Mouse (Mus musculus) layer of hippocampus, adult 8-10 months (tissue): Measurements from ENCODE around the gene Acacb. TPM values are rescaled to one million over a fixed set of nuclear protein-coding genes. Genes with fewer than 3 reads are reported as not detected.
A peak's percentile ranks its signal among the peaks of the same experiment; 100 is the strongest.

Source experiments
- DNase-seq, 2 experiments: peaks; one replicate each; pipeline ENCODE4 v3.0.0; 2022; ENCODE audit warnings: low spot score in 2 of 2
- total RNA-seq, 4 experiments: library from RNA; stranded (reverse); gene quantifications; 2 replicates each; pipeline ENCODE4 v1.2.4; 2022

The Acacb gene
- total RNA-seq, 4 experiments from 2014 or later: 6.1 to 7.4 (median 6.6) TPM

DNA sequence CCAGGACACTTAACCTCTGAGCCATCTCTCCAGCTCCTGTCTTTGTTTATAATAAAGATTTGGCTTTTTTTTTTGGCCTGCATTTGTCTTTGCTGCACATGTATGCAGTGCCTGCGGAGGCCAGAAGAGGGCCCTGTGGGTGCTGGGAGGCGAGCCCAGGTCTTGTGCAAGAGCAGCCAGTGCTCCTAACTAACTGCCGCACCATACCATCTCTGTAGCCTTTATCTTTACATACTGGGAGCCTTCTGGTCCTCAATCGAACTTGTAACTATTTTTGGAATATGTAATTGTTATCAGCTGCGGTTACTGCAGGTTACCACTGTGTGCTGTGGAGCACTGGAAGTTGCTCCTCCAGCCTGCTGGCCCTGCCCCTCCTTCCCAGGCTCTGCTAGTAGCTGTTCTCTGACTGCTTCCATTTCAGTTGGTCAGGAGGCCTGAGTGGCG is 12.2 kb upstream of the Acacb start:
- no peak for DNase-seq

DNA sequence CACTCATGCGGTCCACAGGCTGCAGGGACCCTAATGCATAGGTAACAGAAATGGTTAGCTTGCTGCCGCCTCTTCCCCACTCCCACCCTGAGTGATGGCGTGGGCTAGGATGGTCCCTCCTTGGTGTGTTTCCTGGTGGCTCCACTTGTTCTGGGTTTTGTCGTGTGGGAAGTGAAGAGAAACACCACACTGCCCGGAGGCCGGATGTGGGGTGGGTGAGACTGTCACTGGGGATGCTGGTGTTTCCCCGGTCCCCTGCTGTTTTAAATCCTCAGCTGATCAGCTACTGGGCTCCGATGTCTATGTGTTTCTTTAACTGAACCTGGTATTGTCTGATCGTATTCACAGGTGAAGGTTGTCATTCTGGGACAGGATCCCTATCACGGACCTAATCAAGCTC is 10.8 kb upstream of the Acacb start:
- no peak for DNase-seq

DNA sequence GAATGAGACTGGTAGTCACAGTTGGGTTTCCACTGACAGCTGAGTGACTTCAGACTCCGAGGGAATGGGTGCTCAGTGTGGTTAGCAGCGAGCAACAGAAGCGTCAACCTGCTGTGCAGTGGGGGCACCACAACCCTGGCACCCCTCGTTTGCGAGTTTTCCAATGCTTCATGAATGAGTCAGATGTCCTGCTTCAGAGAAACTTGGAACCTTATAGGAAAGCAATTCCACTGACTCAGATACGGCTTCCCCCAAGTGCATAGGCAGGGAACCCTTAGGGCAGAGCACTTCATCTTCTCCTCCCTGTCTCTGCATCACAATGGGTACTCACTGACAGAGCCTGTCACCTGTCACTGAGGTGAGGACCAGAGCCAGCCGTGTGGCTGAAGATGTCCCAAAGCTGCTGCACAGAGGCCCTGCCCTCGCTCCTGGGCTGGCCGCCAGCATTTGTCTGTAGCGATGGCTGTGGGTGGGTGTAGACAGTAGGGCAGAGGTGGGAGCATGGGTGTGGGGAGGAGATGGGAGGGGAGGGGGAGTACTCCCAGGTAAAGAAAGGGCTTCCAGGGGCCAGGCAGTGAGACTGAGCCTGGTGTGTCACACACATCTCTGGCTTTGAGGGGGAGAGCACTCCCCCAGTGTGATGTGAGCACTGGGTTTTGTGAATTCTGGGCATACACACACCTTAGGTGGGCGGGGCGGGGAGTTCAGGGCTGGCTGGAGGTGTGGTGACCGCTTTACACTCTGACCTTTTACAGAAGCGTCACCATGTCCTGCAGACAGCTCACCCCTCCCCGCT is 8.7 kb upstream of the Acacb start:
- no peak for DNase-seq

DNA sequence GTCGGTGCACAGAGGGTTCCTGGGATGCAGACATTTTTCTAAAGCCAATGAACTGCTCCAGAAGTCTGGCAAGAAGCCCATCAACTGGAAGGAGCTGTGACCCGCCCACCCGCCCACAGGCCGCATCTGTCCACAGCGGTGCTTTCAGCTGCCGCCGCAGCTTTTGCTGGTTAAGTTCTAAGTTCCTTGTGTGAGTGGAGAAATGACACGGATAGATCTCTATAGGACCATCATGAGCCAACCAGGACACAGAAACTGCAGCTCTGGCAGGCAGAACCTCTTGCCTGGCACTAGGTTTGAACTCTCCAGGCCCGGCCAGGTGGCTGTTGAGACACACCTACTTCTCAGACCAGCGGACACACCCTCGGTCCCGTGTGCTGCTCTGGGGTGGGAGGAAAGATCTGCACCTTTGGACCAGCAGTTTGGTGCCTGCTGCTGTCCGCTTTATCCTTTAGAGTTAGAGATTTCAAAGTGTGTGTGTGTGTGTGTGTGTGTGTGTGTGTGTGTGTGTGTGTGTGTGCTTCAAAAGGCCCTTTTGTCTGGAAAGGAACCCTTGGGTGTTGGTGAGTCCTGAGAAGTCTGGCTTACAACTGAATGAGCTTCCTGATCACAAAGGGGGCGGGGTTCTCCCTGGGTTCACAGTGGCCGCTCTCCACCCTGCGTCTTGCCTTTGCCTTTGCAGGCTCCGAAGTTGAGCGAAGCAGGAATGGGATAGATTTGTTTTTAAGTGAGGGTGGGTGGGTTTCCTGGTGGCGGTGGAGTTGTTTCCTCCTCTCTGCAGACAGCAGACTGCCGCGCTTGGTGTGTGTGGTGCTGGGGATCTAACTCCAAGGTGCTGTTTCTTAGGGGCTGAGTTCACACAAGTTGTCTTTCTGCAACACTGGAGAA is 7.8 kb upstream of the Acacb start:
- no peak for DNase-seq

- peak; percentile 79 to 83 for DNase-seq
Measured at GRCm38 (mm10) chr5:114139175-114139574, 7.2 kb upstream of the Acacb start.

DNA sequence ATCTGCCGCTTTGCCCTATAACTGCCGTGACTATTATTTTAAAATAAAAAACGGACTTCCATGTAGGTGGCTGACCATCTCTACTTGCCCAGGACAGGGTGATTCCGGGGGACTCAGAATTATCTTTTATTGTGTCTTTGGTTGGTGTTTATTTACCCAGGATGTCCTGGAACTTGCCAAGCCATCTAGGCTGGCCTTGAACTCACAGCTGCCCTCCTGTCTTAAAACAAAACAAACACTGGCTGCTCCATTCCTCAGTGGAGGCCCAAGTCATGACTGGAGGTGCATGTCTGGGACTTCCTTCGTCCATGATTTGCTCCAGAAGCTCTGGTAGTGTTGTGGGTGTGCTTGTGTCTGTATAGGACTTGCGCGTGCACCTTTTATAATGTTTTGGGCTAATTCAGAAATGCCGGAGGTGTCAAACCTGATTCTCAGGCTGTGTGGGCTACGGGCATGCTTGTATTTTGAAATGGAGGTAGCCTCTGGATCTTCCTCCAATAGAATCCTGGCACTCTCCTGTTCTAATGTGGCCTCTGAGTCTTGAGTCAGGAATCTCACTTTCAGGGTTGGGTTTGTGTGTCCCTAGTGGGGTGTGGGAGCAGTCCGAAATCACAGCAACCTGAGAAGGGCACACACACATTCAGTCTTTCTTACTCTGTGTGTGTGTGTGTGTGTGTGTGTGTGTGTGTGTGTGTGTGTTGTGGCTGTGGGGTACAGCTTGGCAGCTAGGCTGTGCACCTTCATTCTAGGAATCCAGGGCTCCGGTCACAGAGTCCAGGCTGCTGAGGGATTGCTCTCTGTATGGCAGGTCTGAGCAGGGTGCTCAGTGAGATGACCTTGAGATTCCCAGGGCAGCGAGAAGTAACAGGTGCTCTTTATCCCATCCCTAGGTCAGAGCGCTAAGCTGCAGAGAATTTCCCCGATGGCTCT is 973 bp downstream of the Acacb start:
- DNase-seq: no peak

- no peak for DNase-seq
Measured at GRCm38 (mm10) chr5:114152359-114153092, 6.2 kb downstream of the Acacb start.

- no peak for DNase-seq
Measured at GRCm38 (mm10) chr5:114153490-114153889, 7.2 kb downstream of the Acacb start.

DNA sequence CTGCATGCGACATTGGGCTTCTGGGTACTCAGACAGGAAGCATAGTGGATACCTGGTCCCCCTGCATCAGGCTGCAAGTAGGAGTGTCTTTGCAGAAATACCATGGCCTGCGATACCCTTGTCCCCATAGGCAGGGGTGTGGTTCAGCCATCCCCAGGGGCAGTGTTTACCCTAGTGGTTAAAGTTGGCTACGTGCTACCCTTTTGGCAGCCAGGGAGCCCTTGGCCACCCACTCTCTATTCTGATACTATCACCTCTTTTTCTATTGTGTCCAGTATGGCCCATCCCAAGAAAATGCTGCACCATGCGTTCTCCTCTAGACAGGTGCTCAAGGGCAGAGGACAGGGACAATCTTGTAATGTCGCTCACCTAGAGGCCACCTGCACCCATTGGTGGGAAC is 8.4 kb downstream of the Acacb start:
- no peak for DNase-seq

DNA sequence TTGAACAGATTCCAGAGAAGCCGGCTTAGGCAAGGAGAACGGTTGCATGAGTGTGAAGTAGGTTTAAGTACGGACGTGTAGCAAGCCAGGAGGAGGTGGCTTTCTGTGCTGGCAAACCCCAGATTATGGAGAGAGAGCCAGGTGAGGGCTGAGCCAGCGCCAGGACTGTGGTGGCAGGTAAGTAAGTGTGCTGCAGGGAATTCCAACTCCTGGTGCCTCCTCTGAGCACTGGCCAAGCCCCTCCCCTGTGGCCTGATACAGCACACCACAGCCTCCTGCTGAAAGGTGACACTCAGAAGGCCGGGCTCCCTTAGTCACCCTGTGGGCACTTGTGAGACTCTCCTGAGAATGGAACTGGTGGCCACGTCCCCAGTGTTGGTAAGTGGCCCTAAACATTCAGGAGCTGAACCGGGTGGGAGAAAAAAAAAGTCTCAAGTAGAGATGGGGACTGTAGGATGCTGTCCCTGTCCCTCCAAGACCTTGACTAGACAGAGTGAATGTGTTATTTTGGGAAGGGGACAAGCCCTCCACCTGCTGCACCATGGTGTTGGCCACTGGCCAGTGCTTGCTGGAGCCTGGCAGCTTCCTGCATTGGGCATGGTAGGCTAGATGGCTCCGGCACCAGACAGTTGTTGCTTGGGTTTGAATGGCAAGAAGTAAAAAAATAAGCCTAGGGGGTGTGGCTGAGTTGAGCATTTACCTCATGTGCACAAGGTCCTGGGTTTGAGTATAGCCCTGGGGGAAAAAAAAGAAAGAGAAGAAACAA is 9.0 kb downstream of the Acacb start:
- no peak for DNase-seq

DNA sequence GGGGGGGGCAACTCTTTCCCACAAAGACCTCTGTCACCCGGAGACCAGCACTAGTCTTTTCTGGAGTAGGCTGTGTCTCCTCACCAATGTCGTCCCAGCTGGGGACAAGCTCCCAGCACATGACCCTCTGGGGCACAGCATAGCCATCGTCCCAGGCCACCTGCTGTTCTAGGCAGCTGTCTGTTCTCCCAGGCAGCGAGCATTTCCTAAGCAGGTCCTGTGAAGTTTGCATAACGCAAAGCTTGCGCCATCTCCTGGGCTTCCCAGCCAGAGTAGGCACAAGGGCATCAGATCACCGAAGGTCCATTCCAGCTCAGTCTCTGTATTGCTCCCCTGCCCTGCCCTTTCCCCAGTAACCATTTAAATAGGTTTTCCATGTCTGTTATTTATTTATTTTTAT is 10.9 kb downstream of the Acacb start:
- no peak for DNase-seq

DNA sequence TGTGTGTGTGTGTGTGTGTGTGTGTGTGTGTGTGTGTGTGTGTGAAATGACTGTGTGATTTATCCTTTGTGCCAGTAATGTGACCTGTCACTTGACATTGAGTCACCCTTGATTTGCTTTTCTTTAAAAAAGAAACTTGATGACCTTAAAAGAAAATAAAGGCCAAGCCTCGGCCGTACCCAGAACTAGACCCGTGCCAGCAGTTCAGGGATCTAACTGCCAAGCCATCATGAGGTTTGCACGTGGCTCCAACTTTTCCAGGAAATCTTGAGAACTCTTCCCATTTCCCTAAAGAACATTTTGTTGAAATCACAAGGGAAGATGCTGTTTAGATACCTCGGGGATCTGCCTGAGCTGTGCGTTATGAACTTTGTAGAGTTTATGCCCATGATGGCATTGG is 15.1 kb downstream of the Acacb start:
- no peak for DNase-seq

DNA sequence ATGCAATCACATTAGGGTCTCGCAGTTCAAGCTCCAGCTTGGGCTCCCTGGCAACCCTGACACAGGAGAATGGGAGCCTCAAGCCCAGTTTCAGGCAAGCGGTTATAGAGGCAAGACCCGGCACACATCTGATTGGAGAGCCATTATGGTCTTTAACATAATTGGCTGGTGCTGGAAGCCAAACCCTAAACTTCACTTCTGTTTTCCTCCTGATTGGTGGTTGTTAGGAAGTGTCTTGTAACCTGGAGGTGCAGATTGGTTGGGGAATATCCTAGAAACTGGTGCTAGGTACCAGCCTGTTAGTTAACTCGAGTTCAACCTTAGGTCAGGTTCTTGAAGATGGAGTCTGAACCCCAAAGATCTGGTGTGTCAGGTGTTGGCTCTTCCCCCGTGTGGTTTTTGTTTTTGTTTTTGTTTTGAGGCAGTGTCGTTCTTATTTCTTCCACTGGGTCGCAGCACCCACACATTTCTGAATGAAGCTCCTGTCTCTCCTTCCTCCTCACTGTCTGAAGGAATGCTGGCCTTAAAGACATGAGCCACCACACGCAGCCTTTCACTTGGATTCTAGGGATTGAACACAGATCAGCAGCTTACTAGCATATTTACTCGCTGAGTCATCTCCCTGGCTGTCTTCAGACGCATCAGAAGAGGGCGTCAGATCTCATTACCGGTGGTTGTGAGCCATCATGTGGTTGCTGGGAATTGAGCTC is 15.9 kb downstream of the Acacb start:
- DNase-seq: no peak

- peak; percentile 18 to 33 for DNase-seq
Measured at GRCm38 (mm10) chr5:114163117-114163696, 16.9 kb downstream of the Acacb start.

- no peak for DNase-seq
Measured at GRCm38 (mm10) chr5:114170345-114170744, 24.0 kb downstream of the Acacb start.

DNA sequence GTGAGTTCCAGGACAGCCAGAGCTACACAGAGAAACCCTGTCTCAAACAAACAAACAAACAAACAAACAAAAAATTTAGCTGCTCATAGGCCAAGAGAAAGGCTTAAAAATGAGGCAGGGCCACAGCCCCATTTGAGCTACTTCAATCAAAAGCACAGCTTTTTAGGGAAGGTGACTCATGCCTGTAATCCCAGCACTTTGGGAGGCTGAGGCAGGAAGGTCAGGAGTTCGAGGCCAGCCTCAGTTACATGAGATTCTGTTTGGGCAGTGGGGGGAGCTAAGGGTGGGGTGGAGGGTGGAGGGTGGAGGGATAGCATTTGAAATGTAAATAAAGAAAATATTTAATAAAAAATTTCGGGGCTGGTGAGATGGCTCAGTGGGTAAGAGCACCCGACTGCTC is 26.6 kb downstream of the Acacb start:
- DNase-seq: no peak

DNA sequence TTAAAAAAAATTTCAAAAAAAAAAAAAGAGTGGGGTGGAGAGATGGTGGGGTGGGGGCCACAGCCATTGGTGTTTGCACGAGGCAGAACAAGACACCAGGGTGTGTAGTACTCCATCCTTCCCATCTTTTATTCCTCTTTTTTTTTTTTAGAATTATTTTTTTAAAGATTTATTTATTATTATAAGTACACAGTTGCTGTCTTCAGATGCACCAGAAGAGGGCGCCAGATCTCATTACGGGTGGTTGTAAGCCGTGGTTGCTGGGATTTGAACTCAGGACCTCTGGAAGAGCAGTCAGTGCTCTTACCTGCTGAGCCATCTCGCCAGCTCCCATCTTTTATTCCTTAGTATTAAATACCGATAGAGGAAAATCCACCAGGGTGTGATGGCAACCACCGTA is 27.1 kb downstream of the Acacb start:
- DNase-seq: no peak

DNA sequence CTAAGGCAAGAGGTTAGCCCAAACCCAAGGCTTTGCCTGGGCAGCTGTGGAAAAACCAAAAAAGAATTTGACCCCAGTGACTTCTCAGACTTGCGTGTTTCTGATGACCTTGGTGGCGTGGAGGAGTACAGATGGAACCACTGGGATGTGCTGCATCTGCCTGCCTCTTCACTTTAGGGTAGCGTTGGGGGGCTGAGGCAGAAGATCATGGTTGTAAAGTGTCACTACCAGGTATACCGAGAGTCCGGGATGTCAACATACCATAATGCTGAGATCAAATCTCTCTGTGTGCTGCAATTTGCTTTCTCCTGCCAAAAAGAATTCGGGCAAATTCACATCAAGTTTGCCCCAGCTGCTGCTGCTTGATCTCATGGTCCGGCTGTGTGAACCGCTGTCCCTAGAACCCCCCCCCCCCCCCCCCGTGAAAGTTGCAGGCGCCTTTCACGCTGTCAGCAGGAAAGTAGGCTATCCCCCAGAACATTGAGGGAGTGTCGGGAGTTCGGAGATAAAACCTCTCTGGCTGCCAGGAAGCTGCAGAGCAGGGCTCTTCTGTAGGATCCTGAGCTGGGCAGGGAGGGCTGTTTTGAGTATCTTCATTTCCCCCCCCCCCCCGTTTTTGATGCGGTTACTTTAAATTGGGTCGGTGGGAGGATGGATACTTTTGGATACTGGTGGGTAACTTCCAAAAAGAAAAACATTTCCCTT is 27.7 kb downstream of the Acacb start:
- DNase-seq: no peak
